In genomic region chr7:19822193-19822592, GRCm38 (mm10) we compare ENCODE assay signal across 9 mouse cellular contexts. TPM values are rescaled to one million over a fixed set of nuclear protein-coding genes. Genes with fewer than 3 reads are reported as not detected.
DNase-seq lines count a peak whose midpoint lies in the region; ATAC-seq and TF ChIP-seq lines count a peak whose summit lies in the region.
"Had no signal": no experiment of that assay in that cellular context is flagged by ENCODE, and none has a peak within 500 bp of the region (broad histone marks: within the 10 kb centered on the region; RNA-seq: fewer than 3 reads in every experiment).

No protein-coding gene starts in this region.

- intact Hi-C loops in left cerebral cortex, postnatal 10 days (cut with DNase I), result no loop called here

- H3K36me3 ChIP-seq in lung, embryonic 15.5 days, result no peaks in the 10 kb centered on the region
- no peaks in the 10 kb centered on the region for H3K36me3 ChIP-seq in forebrain, embryonic 10.5 days (replicated peaks)
- H3K36me3 ChIP-seq in intestine, postnatal 0 days (ENCODE audit: control insufficient read depth, insufficient read depth), result no peaks in the 10 kb centered on the region; the same call in 1 of the 2 replicates
- no peaks in the 10 kb centered on the region for H3K36me3 ChIP-seq in neural tube, embryonic 15.5 days

- no peak for ATAC-seq in lung, embryonic 15.5 days (ENCODE audit: borderline replicate concordance, extremely low read depth, low FRiP score, low TSS enrichment)
- no peak for ATAC-seq in intestine, postnatal 0 days
- no peak for ATAC-seq in neural tube, embryonic 15.5 days (ENCODE audit: low FRiP score)

- H3K4me2 ChIP-seq in lung, embryonic 15.5 days, result peak overlapping the region; percentile 95
- peak overlapping the region; percentile 98 for H3K4me2 ChIP-seq in intestine, postnatal 0 days (replicated peaks; ENCODE audit: low read depth)
- peak overlapping the region; percentile 62 for H3K4me2 ChIP-seq in neural tube, embryonic 15.5 days

- TF ChIP-seq CTCF in intestine, postnatal 0 days (IDR thresholded peaks at IDR 0.05; ENCODE audit: low read depth), result no peak

- H3K4me3 ChIP-seq in lung, embryonic 15.5 days, result peak overlapping the region; percentile 52
- H3K4me3 ChIP-seq in forebrain, embryonic 10.5 days, result peak overlapping the region; percentile 54
- H3K4me3 ChIP-seq in intestine, postnatal 0 days (ENCODE audit: low read depth, low read length), result peak overlapping the region; percentile 71
- peak overlapping the region; percentile 33 for H3K4me3 ChIP-seq in neural tube, embryonic 15.5 days (replicated peaks)

- peak overlapping the region; percentile 53 for H3K9ac ChIP-seq in lung, embryonic 15.5 days
- H3K9ac ChIP-seq in intestine, postnatal 0 days (ENCODE audit: low read depth, low read length), result peak overlapping the region; percentile 75
- H3K9ac ChIP-seq in neural tube, embryonic 15.5 days (replicated peaks), result peak overlapping the region; percentile 22; the same call in 1 of the 2 replicates

- 6% methylated on average over 20 of the region's 20 CpGs for WGBS in lung, embryonic 15.5 days
- 5% methylated on average over 20 of the region's 20 CpGs for WGBS in forebrain, embryonic 10.5 days
- 4% methylated on average over 20 of the region's 20 CpGs for WGBS in intestine, postnatal 0 days
- WGBS in neural tube, embryonic 15.5 days, result 5% methylated on average over 20 of the region's 20 CpGs

- DNase-seq in lung, postnatal 4 days, result no peak
- DNase-seq in forebrain, embryonic 10.5 days (ENCODE audit: extremely low spot score, low spot score), result no peak
- DNase-seq in thymus, postnatal 4 days, result no peak
- no peak for DNase-seq in retina, embryonic 14.5 days (ENCODE audit: low spot score)
- DNase-seq in left cerebral cortex, postnatal 10 days (ENCODE audit: extremely low spot score in 1 of 2, low spot score in 2 of 2), result no peak
- DNase-seq: layer of hippocampus, adult 9-11 months had no signal

- peaks cover 50% of the 10 kb centered on the region for H3K4me1 ChIP-seq in lung, embryonic 15.5 days
- H3K4me1 ChIP-seq in forebrain, embryonic 10.5 days, result peaks cover 38% of the 10 kb centered on the region
- H3K4me1 ChIP-seq in intestine, postnatal 0 days (replicated peaks; ENCODE audit: control insufficient read depth, insufficient read depth, low read length), result peaks cover 11% of the 10 kb centered on the region; the same call in 1 of the 2 replicates
- peaks cover 22% of the 10 kb centered on the region for H3K4me1 ChIP-seq in neural tube, embryonic 15.5 days

- H3K27me3 ChIP-seq in lung, embryonic 15.5 days, result peaks cover 8% of the 10 kb centered on the region
- H3K27me3 ChIP-seq in forebrain, embryonic 10.5 days (ENCODE audit: poor library complexity, severe bottlenecking), result peaks cover 80% of the 10 kb centered on the region
- H3K27me3 ChIP-seq in intestine, postnatal 0 days (replicated peaks; ENCODE audit: control insufficient read depth, insufficient read depth, low read length), result no peaks in the 10 kb centered on the region
- H3K27me3 ChIP-seq in neural tube, embryonic 15.5 days (replicated peaks), result peaks cover 63% of the 10 kb centered on the region

- no peaks in the 10 kb centered on the region for H3K9me3 ChIP-seq in lung, embryonic 15.5 days
- peaks cover 6% of the 10 kb centered on the region; the same call in 1 of the 2 replicates for H3K9me3 ChIP-seq in forebrain, embryonic 10.5 days
- no peaks in the 10 kb centered on the region for H3K9me3 ChIP-seq in intestine, postnatal 0 days (ENCODE audit: control insufficient read depth)
- H3K9me3 ChIP-seq in neural tube, embryonic 15.5 days (replicated peaks), result no peaks in the 10 kb centered on the region

- H3K27ac ChIP-seq in lung, embryonic 15.5 days, result no peak overlapping the region
- peak overlapping the region; percentile 74 for H3K27ac ChIP-seq in forebrain, embryonic 10.5 days
- H3K27ac ChIP-seq in intestine, postnatal 0 days (ENCODE audit: low read depth, low read length), result peak overlapping the region; percentile 96
- H3K27ac ChIP-seq in neural tube, embryonic 15.5 days (replicated peaks), result no peak overlapping the region

RNA-seq across cellular contexts. Expression of gene Bcl3, which starts 0.4 kb away (rescaled TPM):
- polyA plus RNA-seq in lung, embryonic 15.5 days (2015; fragmentation: Nextera tagmentation; extraction: Ambion mirVana), result 4.3 and 4.7 TPM in 2 replicates
- 0.91 and 1.4 TPM in 2 replicates for polyA plus RNA-seq in forebrain, embryonic 10.5 days (2016; fragmentation: Nextera tagmentation; extraction: Ambion mirVana)
- polyA plus RNA-seq in intestine, postnatal 0 days (2015; fragmentation: Nextera tagmentation; extraction: Ambion mirVana), result 19.0 and 23.7 TPM in 2 replicates
- 1.2 and 5.2 TPM in 2 replicates for polyA plus RNA-seq in neural tube, embryonic 15.5 days (2015; fragmentation: Nextera tagmentation; extraction: Ambion mirVana)
- 1 to 10 TPM in 1 of 2 experiments, not detected in 1; 1.0 TPM for total RNA-seq in left cerebral cortex, postnatal 10 days (2021)

RNA-seq across cellular contexts. Expression of gene Cblc, which starts 25.6 kb away (rescaled TPM):
- 15.2 and 16.1 TPM in 2 replicates for polyA plus RNA-seq in lung, embryonic 15.5 days (2015; fragmentation: Nextera tagmentation; extraction: Ambion mirVana)
- polyA plus RNA-seq in forebrain, embryonic 10.5 days (2016; fragmentation: Nextera tagmentation; extraction: Ambion mirVana), result 0.53 and 1.2 TPM in 2 replicates
- 54.8 and 56.5 TPM in 2 replicates for polyA plus RNA-seq in intestine, postnatal 0 days (2015; fragmentation: Nextera tagmentation; extraction: Ambion mirVana)
- polyA plus RNA-seq in neural tube, embryonic 15.5 days (2015; fragmentation: Nextera tagmentation; extraction: Ambion mirVana), result 0.69 and 2.2 TPM in 2 replicates
- not detected for total RNA-seq in left cerebral cortex, postnatal 10 days (2021)

RNA-seq across cellular contexts. Expression of gene Gm19345, which starts 29.6 kb away (rescaled TPM):
- polyA plus RNA-seq in lung, embryonic 15.5 days (2015; fragmentation: Nextera tagmentation; extraction: Ambion mirVana), result 0.16 TPM in 1 of 2 replicates, not detected in the other
- polyA plus RNA-seq in forebrain, embryonic 10.5 days (2016; fragmentation: Nextera tagmentation; extraction: Ambion mirVana), result 0.26 TPM in 1 of 2 replicates, not detected in the other
- 0.16 and 0.39 TPM in 2 replicates for polyA plus RNA-seq in intestine, postnatal 0 days (2015; fragmentation: Nextera tagmentation; extraction: Ambion mirVana)
- 14.3 and 17.3 TPM in 2 replicates for polyA plus RNA-seq in neural tube, embryonic 15.5 days (2015; fragmentation: Nextera tagmentation; extraction: Ambion mirVana)
- 1 to 10 TPM; 6.3 to 6.7 TPM for total RNA-seq in left cerebral cortex, postnatal 10 days (2021)

RNA-seq across cellular contexts. Expression of gene Ceacam16, which starts 38.9 kb away (rescaled TPM):
- polyA plus RNA-seq in lung, embryonic 15.5 days (2015; fragmentation: Nextera tagmentation; extraction: Ambion mirVana), result not detected in 2 replicates
- not detected in 2 replicates for polyA plus RNA-seq in forebrain, embryonic 10.5 days (2016; fragmentation: Nextera tagmentation; extraction: Ambion mirVana)
- not detected in 2 replicates for polyA plus RNA-seq in intestine, postnatal 0 days (2015; fragmentation: Nextera tagmentation; extraction: Ambion mirVana)
- 0.69 and 1.2 TPM in 2 replicates for polyA plus RNA-seq in neural tube, embryonic 15.5 days (2015; fragmentation: Nextera tagmentation; extraction: Ambion mirVana)
- not detected for total RNA-seq in left cerebral cortex, postnatal 10 days (2021)

RNA-seq across cellular contexts. Expression of gene Bcam, which starts 51.4 kb away (rescaled TPM):
- 313 and 345 TPM in 2 replicates for polyA plus RNA-seq in lung, embryonic 15.5 days (2015; fragmentation: Nextera tagmentation; extraction: Ambion mirVana)
- 33.1 and 37.3 TPM in 2 replicates for polyA plus RNA-seq in forebrain, embryonic 10.5 days (2016; fragmentation: Nextera tagmentation; extraction: Ambion mirVana)
- 36.2 and 38.0 TPM in 2 replicates for polyA plus RNA-seq in intestine, postnatal 0 days (2015; fragmentation: Nextera tagmentation; extraction: Ambion mirVana)
- 26.3 and 37.0 TPM in 2 replicates for polyA plus RNA-seq in neural tube, embryonic 15.5 days (2015; fragmentation: Nextera tagmentation; extraction: Ambion mirVana)
- total RNA-seq in left cerebral cortex, postnatal 10 days (2021), result 10 to 100 TPM; 10.3 to 10.9 TPM

Comparison
In these comparisons a context has a peak if more than half of its experiments do, and no peak if none do; other contexts are left out.
1. H3K27ac ChIP-seq: peak in forebrain, embryonic 10.5 days (single experiment) and intestine, postnatal 0 days (single experiment); none in lung, embryonic 15.5 days (single experiment) and neural tube, embryonic 15.5 days (single experiment).
2. H3K9ac ChIP-seq: peak in every context shown above with its lines; median percentile 75 in intestine, postnatal 0 days; 53 in lung, embryonic 15.5 days; 22 in neural tube, embryonic 15.5 days.
3. RNA of gene Gm19345, which starts 29.6 kb away (polyA plus RNA-seq): 14.3 to 17.3 TPM in neural tube, embryonic 15.5 days; 0.16 to 0.39 TPM in intestine, postnatal 0 days, 0.16 TPM in lung, embryonic 15.5 days and 0.26 TPM in forebrain, embryonic 10.5 days; every median in the first group is over 10 times any median in the second.
4. Peak in every context shown above with its lines, with median percentiles within 50 percentile points of each other: H3K4me2 ChIP-seq and H3K4me3 ChIP-seq.